Mouse (Mus musculus) forebrain, embryonic 13.5 days (tissue): ENCODE measurements around the gene Vwa7. TPM values are rescaled to one million over a fixed set of nuclear protein-coding genes. Genes with fewer than 3 reads are reported as not detected.
"Not testable (repeated sequence)": the region's sequence is repeated elsewhere in the genome, so short reads cannot be mapped to it uniquely, and the experiment has no call there.

Source experiments
- ATAC-seq: fragments of 200-750 bp; cut with Nextera tagmentation; 2 replicates; pipeline ENCODE4 v1.8.0; 2017
- H3K27ac ChIP-seq: fragments of 300-500 bp; sonication (generic); 2 replicates; pipeline ENCODE4 v1.5.1; 2015; ENCODE audit warnings: inconsistent platforms, mild to moderate bottlenecking, moderate library complexity
- H3K27me3 ChIP-seq: fragments of 300-500 bp; sonication (generic); 2 replicates; pipeline ENCODE4 v1.6.1; 2015; ENCODE audit warnings: mild to moderate bottlenecking, inconsistent platforms
- H3K36me3 ChIP-seq: fragments of 300-500 bp; sonication (generic); 2 replicates; pipeline ENCODE4 v1.6.1; 2015; ENCODE audit warnings: mild to moderate bottlenecking, inconsistent platforms; ENCODE audit not compliant: poor library complexity, severe bottlenecking
- H3K4me1 ChIP-seq: fragments of 300-500 bp; sonication (generic); 2 replicates; pipeline ENCODE4 v1.6.1; 2015; ENCODE audit warnings: inconsistent platforms
- H3K4me2 ChIP-seq: fragments of 300-500 bp; sonication (generic); 2 replicates; pipeline ENCODE4 v1.6.1; 2015; ENCODE audit warnings: inconsistent platforms, mild to moderate bottlenecking, moderate library complexity
- H3K4me3 ChIP-seq: fragments of 300-500 bp; sonication (generic); 2 replicates; pipeline ENCODE4 v1.5.1; 2015; ENCODE audit warnings: mild to moderate bottlenecking, inconsistent platforms
- H3K9ac ChIP-seq: fragments of 300-500 bp; sonication (generic); 2 replicates; pipeline ENCODE4 v1.6.1; 2015; ENCODE audit warnings: mild to moderate bottlenecking, inconsistent platforms
- H3K9me3 ChIP-seq: fragments of 300-500 bp; sonication (generic); replicated peaks from 2 replicates; pipeline ENCODE4 v1.6.1; 2016; ENCODE audit warnings: inconsistent platforms
- WGBS: fragments of 180-500 bp; shearing (Covaris S2); methylation state at CpG from one replicate; pipeline ENCODE4 v1.1.7; 2015; 5-methylcytosine and 5-hydroxymethylcytosine counted together
- polyA plus RNA-seq: library from polyadenylated mRNA; unstranded; fragments of >200 nt; fragmentation: Nextera tagmentation; extraction: Ambion mirVana; gene quantifications from 2 replicates; pipeline ENCODE4 v1.2.1, GENCODE M21; 2015

Vwa7 gene
- polyA plus RNA-seq, 1 experiment from 2014 or later: 0.18 TPM

DNA sequence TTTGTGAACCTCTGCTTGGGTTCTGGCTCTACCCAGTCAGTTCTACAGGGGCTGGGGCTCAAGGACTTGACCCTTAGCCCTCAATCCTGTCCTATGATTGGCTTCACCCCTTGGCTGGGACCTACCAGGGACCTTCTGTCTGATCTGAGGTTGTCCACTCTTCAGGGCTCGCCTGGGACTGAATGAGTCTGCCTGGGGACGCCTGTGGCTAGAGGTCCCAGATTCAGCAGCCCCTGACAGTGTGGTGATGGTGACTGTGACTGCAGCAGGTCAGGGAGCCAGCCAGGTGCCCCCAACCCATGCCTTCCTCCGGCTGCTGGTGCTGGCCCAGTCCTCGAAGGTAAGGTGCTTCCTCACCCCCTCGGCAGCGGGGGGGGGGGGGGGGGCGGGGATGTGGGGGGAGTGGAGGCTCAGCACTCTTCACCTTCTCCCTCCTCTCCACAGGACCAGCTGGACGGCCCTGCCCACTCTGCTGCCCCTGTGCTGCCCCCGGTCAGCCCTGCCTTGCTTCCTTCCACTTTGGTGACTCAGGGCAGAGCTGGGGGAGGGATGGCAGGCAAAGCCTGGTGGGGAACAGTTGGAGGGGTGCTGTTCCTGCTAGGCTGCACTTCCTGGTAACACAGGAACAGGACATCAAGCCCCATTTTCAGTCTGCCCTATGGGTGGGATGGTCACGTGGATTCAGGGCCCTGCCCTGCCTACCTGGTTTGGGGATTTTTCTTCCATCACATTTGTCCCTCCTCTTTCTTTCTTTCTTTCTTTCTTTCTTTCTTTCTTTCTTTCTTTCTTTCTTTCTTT, 8.5 kb downstream of the Vwa7 start:
- Histone ChIP-seq H3K9ac (no peak overlapping the region), H3K27me3 (0 out of 2 replicates have a peak, but pooled peaks cover 4% of the 10 kb centered on the region), H3K36me3 (no peaks in the 10 kb centered on the region), H3K4me2 (no peak overlapping the region), H3K4me3 (no peak overlapping the region), H3K27ac (no peak overlapping the region), H3K9me3 (no peaks in the 10 kb centered on the region), H3K4me1 (peaks cover 39% of the 10 kb centered on the region)
- no peak for ATAC-seq
- 80% methylated on average over 6 of the region's 10 CpGs for WGBS

DNA sequence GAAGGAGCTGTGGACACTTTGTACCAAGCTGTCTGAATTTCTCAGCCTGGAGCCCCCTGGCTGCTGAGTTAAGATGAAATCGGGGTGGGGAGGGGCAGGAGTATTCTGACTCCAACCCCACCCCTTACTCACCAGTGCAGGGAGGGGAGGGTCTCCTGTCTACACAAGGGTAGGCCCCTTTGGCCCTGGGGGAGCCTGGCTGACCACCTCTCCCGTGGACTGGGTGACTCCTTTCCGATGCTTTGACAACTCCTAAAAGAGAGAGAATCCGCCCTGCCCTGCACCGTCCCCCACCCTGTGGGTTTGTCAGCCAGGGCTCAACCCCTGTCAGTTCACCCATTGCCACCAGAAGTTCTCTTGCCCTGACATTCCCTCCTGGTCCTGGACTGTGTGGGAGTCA, 9.8 kb downstream of the Vwa7 start:
- H3K9me3 ChIP-seq: no peaks in the 10 kb centered on the region
- H3K4me1 ChIP-seq: peaks cover 41% of the 10 kb centered on the region
- H3K4me2 ChIP-seq: no peak overlapping the region; the same call in 1 of the 2 replicates
- 0 out of 2 replicates have a peak, but pooled peaks cover 4% of the 10 kb centered on the region for H3K27me3 ChIP-seq
- H3K9ac ChIP-seq: no peak overlapping the region
- ATAC-seq: no peak
- WGBS: 80% methylated on average over 5 of the region's 5 CpGs
- H3K27ac ChIP-seq: peak overlapping the region; percentile 40; the same call in 1 of the 2 replicates
- H3K36me3 ChIP-seq: no peaks in the 10 kb centered on the region
- H3K4me3 ChIP-seq: no peak overlapping the region

GRCm38 (mm10) chr17:35027277-35028068, 11.1 kb downstream of the Vwa7 start, which contains the start of gene Sapcd1:
Sapcd1 (minus strand) TSS chr17:35028016.
- no peaks in the 10 kb centered on the region for H3K9me3 ChIP-seq
- H3K27ac ChIP-seq: peak within 1 kb of the TSS; percentile 82
- 24% methylated on average over 13 of the region's 13 CpGs for WGBS
- peak within 1 kb of the TSS; percentile 17 for H3K4me3 ChIP-seq
- peaks cover 36% of the 10 kb centered on the region for H3K4me1 ChIP-seq
- no peaks in the 10 kb centered on the region for H3K36me3 ChIP-seq
- peak within 1 kb of the TSS; percentile 52 for H3K9ac ChIP-seq
- peak; percentile 89 for ATAC-seq
- H3K4me2 ChIP-seq: peak within 1 kb of the TSS; percentile 43
- H3K27me3 ChIP-seq: 0 out of 2 replicates have a peak, but pooled peaks cover 4% of the 10 kb centered on the region

DNA sequence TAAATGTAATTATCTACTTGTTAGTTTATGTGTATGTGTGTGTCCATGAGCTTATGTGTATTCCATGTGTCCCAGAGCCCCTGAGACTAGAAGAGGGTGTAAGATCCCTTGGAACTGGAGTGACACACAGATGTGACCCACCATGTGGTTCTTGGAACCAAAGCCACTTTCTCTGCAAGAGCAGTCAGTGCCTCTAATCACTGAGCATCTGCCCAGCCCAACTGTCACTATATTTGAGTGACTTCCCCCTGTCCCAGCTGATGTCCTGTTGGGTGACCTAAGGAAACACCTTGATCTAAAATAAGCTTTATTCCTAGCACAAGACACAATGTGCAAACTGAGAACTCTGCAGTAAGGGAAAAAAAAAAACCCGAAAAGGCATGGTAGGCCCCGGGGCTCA, 11.9 kb downstream of the Vwa7 start:
- 0 out of 2 replicates have a peak, but pooled peaks cover 4% of the 10 kb centered on the region for H3K27me3 ChIP-seq
- H3K4me2 ChIP-seq: no peak overlapping the region
- H3K27ac ChIP-seq: peak overlapping the region; percentile 82; the same call in 1 of the 2 replicates
- H3K4me3 ChIP-seq: no peak overlapping the region
- H3K36me3 ChIP-seq: no peaks in the 10 kb centered on the region
- WGBS: 82% methylated on average over 2 of the region's 2 CpGs
- peaks cover 36% of the 10 kb centered on the region for H3K4me1 ChIP-seq
- no peaks in the 10 kb centered on the region for H3K9me3 ChIP-seq
- ATAC-seq: no peak
- 0 out of 2 replicates have a peak overlapping the region, but pooled peaks have one; percentile 37 for H3K9ac ChIP-seq

DNA sequence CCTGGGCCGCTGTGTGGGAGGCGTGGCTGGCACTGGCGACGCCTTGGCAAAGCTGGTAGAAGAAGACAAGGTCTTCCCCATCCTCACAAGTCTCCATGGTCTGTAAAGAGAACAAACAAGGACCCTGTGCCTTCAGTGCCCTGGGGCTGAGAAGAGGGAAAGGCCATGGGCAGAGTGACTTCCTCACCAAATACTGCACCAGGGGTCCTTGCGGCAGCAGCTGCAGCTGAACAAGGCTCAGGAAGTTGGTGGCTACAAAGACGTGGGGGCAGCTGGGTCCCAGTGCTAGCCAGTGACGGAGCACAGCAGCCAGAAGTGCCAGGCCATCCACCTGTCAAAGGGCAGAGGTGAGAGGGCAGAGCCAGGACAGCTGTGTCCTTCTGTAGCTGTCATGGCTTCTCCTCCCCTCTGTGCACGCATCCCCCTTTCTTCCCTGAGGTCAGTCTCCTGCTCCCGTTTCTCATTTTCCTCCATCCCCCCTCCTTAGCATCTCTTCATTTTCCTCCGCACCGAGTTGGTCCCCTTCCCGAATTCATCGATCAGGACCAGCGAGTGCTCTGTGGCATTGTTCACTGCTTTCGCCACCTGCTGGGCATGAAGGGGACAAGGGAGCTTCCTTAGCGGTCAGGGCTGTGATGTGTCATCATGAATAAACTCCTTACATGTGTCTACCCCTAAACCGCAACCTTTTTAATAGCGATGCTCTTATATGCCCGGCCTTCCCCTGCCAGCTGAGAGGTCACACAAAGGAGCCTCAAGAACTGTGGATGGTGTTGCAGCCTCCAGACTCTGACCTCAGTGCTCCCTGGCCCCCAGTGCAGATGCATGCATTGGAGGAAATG, 13.5 kb downstream of the Vwa7 start:
- Histone ChIP-seq H3K4me2 (peak overlapping the region; percentile 27; the same call in 1 of the 2 replicates), H3K27ac (no peak overlapping the region), H3K9me3 (no peaks in the 10 kb centered on the region), H3K36me3 (no peaks in the 10 kb centered on the region), H3K4me3 (no peak overlapping the region), H3K9ac (peak overlapping the region; percentile 35), H3K27me3 (0 out of 2 replicates have a peak, but pooled peaks cover 4% of the 10 kb centered on the region), H3K4me1 (peaks cover 36% of the 10 kb centered on the region)
- no peak for ATAC-seq
- WGBS: 33% methylated on average over 19 of the region's 19 CpGs

DNA sequence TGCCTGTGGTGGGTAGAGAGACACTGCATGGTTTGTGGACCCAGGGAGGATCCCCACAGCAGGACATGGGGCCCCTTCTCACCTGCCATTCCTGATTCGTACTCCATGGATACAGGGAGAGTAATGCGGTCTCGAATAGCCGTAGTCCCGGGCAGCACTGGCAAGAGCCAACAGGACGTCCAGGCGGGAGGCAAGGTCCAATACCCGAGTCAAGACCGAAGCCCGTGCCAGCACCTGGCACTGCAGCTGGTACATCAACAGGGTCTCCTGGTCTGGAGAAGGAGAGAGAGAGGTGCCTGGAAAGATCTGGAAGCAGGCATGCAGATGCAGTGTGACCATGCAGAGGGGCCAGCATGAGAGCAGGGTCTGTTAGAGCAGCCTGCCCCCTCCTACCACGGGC, 14.9 kb downstream of the Vwa7 start:
- Histone ChIP-seq H3K4me1 (peaks cover 30% of the 10 kb centered on the region), H3K36me3 (no peaks in the 10 kb centered on the region), H3K9ac (no peak overlapping the region), H3K9me3 (no peaks in the 10 kb centered on the region), H3K27ac (no peak overlapping the region), H3K4me2 (no peak overlapping the region), H3K4me3 (no peak overlapping the region), H3K27me3 (0 out of 2 replicates have a peak, but pooled peaks cover 4% of the 10 kb centered on the region)
- ATAC-seq: no peak
- 91% methylated on average over 11 of the region's 11 CpGs for WGBS

DNA sequence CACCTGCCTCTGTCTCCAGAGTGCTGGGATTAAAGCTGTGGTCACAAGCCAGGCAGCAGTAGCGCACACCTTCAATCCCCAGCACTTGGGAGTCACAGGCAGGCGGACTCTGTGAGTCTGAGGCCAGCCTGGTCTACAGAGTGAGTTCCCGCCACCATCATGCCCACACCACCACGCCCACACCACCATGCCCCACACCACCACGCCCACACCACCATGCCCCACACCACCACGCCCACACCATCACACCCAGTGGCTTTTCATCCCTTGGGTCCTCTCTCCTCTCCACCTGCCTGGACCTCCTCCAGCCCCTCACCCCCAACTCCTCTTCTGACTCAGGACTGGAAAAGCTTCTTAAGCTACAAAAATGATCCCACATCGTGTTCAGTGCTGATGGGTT, 15.5 kb downstream of the Vwa7 start:
- H3K9ac ChIP-seq: no peak overlapping the region
- no peak overlapping the region for H3K27ac ChIP-seq
- no peak for ATAC-seq
- no peak overlapping the region for H3K4me3 ChIP-seq
- 75% methylated on average over 6 of the region's 7 CpGs for WGBS
- H3K36me3 ChIP-seq: no peaks in the 10 kb centered on the region
- no peaks in the 10 kb centered on the region for H3K9me3 ChIP-seq
- no peak overlapping the region for H3K4me2 ChIP-seq
- peaks cover 25% of the 10 kb centered on the region for H3K4me1 ChIP-seq
- H3K27me3 ChIP-seq: 0 out of 2 replicates have a peak, but pooled peaks cover 4% of the 10 kb centered on the region

DNA sequence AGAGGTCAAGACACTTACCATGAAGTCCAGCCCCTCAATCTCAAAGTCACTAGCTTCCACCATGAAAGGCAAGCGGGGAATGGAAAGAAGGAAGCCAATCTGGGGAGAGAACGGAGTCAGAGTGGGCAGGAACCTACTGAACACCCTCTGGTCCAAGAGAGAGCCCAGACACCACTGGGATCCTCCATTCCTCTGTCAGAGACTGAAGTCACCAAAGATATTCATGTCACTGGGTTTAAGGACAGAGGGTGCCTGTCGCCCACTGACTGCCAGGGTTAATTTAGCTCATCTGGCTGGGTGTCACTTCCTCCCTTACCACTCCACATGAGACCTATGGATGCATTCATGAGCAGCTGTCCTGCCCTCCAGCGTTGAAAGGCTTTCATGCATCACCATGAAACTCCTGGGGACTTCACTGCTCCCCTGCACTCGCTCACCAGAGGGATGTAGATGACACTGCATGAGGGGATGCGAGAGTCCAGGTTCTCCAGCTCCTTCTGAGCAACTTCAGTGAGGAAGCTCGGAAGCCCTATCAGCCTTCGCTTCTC, 16.0 kb downstream of the Vwa7 start:
- Histone ChIP-seq H3K4me1 (peaks cover 22% of the 10 kb centered on the region), H3K27me3 (0 out of 2 replicates have a peak, but pooled peaks cover 4% of the 10 kb centered on the region), H3K27ac (no peak overlapping the region), H3K9me3 (no peaks in the 10 kb centered on the region), H3K4me2 (no peak overlapping the region), H3K9ac (no peak overlapping the region), H3K4me3 (no peak overlapping the region), H3K36me3 (no peaks in the 10 kb centered on the region)
- 82% methylated on average over 8 of the region's 8 CpGs for WGBS
- ATAC-seq: no peak

GRCm38 (mm10) chr17:35033703-35034102, 17.3 kb downstream of the Vwa7 start:
- H3K9me3 ChIP-seq, H3K4me3 ChIP-seq, H3K9ac ChIP-seq, H3K27me3 ChIP-seq, H3K4me1 ChIP-seq, H3K27ac ChIP-seq, ATAC-seq, H3K36me3 ChIP-seq, H3K4me2 ChIP-seq: not testable (repeated sequence)
- WGBS: 59% methylated on average over 1 of the region's 1 CpGs

GRCm38 (mm10) chr17:35034896-35035295, 18.5 kb downstream of the Vwa7 start:
- H3K4me2 ChIP-seq: no peak overlapping the region
- H3K36me3 ChIP-seq: no peaks in the 10 kb centered on the region
- no peak overlapping the region for H3K27ac ChIP-seq
- H3K9ac ChIP-seq: no peak overlapping the region
- H3K4me3 ChIP-seq: no peak overlapping the region
- no peak for ATAC-seq
- 79% methylated on average over 6 of the region's 6 CpGs for whole genome bisulfite sequencing
- H3K4me1 ChIP-seq: peaks cover 2% of the 10 kb centered on the region
- no peaks in the 10 kb centered on the region for H3K9me3 ChIP-seq
- H3K27me3 ChIP-seq: no peaks in the 10 kb centered on the region

DNA sequence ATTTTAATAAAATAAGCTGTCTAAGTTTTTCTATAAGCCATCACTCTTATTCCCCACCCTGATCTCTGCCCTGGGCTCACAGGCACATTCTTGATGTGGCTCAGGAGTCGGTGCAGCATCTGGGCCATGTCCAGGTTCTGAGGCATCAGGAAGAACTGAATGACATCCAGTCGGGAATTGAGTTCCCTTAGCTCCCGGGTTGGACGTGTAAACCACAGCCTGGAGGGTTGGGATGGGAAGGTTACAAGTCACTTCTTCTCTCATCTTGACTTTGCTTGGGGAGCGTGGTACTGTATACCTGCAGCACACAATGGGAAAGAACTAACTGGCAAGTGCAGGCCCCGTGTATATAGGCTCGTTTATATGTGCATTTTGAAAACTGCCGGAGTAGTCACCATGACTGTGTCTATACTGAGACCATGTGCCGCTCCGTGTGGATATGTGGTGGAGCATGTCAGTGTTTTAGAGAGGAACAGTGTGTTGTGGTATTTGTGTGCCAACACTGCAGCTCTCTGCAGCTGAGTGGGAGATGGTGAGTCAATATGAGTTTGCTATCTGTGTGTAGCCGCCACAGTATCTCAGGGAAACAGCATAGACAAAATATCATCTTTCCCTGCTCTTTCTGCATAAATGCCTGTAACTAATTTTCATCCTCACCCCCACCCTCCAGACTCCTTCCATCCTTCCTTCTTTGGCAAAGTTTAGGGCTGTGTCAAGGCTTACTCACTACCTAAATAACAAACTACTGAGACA, 22.9 kb downstream of the Vwa7 start:
- H3K27me3 ChIP-seq: no peaks in the 10 kb centered on the region
- no peak overlapping the region for H3K4me3 ChIP-seq
- ATAC-seq: no peak
- H3K9ac ChIP-seq: no peak overlapping the region
- no peak overlapping the region for H3K27ac ChIP-seq
- H3K36me3 ChIP-seq: no peaks in the 10 kb centered on the region
- WGBS: 87% methylated on average over 11 of the region's 11 CpGs
- H3K9me3 ChIP-seq: no peaks in the 10 kb centered on the region
- no peaks in the 10 kb centered on the region for H3K4me1 ChIP-seq
- H3K4me2 ChIP-seq: no peak overlapping the region
